Mouse (Mus musculus) lung, postnatal 14 days (tissue): ENCODE results near the gene Lsg1.

ENCODE experiments used
- DNase-seq: peaks from one replicate; pipeline ENCODE4 v3.0.0; 2021

The Lsg1 gene

DNA sequence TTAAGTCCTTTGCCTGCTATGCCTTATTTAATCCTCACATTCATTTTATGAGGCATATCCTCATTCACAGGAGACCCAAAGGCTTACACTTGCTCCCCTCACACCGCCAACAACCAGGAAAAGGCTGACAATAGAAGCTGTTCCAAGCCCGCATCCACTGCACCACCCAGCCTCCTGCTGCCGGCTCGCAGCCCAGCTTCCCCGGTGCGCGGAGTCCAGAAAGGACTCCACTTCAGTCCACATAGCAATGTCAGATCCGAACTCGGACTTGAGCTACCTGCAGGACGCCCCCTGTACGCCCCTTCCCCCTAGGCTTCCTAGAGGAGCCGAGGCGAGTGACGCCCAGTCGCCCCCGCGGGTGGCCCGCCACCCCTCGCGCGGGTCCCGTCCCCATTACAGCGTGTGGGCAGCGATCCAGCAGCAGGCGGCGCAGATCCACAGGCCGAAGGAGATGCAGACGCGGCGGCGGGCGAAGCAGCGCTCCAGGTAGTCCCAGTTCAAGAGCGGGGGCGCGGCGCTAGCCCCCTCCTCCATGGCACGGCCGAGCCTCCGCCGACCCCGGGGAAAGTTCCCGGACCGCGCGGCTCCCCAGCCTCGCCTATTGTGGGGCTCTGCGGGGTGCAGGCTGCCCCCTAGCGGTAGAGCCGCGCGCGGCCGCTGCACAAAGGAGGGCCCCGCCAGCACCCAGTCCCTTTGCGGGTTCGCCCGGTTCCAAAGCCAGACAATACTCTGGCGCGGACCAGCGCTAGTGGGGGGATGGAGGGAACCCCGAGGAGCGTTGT lies 37.2 kb downstream of the Lsg1 start:
- DNase-seq = peak; percentile 86

DNA sequence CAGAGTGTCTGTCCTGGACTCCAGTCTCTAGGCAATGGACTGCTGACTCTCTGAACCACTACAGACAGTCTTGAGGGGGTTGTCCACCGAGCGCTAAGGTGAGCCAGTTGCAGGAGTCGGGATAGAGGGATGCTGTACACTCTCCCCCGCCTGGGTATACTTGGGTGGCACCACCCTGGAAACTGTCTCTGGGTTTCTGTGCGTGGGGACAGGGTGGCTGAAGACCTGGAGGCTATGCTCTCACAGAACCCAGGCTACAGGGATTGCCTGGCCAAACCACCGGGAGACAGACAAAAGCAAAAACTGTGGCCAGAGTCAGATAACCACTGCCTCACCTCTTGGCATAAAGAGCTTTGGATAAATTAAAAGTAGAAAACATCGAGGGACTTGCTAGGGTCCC lies 37.9 kb downstream of the Lsg1 start:
- DNase-seq = no peak

DNA sequence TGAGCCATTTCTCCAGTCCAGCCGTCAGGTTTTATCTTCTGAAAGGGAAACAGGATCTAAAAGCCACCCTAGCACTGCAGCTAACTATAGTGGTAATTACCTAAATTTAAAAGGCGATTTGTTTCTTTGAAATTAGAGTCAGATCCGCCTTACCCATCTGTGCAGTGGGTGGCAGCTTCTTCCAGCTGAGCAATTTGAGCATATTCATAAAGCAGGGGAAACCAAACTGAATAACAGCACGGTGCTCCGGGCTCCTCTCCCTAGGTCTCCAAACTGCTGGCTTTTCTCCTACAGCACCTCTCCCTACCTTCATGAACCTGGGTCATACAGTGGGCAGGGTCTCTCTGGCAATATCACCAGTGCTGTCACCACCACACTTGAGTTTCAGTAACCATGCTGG lies 39.1 kb downstream of the Lsg1 start:
- no peak for DNase-seq

GRCm38 (mm10) chr16:30544693-30545092 lies 42.7 kb downstream of the Lsg1 start:
- DNase-seq = no peak

DNA sequence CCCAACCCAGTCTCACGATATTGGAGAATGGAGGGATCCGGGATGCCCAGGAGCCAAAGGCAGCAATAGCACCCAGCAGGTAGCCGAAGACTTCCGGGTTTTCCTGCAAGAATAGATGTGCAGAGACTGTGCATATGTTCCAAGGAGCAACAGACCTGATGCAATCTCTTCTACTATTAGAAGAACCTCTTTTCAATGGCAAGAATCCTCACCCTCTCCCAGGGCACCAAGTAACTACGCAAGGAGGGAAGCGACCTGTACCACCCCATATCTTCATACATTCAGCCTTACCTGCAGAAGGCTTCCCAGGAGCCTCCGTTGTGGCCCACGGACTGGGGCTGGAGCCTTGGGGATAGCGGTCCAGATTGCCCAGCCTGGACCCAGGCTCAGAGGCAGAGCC lies 44.0 kb downstream of the Lsg1 start:
- no peak for DNase-seq

DNA sequence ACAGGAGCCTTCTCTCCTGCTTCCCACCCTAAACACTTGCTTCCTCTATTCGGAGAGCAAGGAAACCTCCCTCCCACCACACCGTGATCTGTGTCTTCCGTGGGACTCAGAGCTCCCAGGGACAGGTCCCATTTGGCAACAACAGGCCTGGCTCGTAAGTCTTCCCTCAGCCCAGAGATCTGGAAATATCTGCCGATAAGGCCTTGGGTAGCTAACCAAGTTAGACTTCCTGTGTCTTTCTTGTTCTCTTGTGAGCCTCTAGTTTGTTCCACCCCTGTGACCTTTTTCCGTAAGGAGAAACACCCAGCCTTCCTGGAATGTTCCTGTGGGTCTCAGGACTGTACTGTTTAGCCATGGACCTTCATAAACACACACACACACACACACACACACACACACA lies 44.6 kb downstream of the Lsg1 start:
- no peak for DNase-seq

GRCm38 (mm10) chr16:30540107-30541001 lies 47.0 kb downstream of the Lsg1 start:
- no peak for DNase-seq

GRCm38 (mm10) chr16:30539433-30539832 lies 48.0 kb downstream of the Lsg1 start:
- peak; percentile 76 for DNase-seq

DNA sequence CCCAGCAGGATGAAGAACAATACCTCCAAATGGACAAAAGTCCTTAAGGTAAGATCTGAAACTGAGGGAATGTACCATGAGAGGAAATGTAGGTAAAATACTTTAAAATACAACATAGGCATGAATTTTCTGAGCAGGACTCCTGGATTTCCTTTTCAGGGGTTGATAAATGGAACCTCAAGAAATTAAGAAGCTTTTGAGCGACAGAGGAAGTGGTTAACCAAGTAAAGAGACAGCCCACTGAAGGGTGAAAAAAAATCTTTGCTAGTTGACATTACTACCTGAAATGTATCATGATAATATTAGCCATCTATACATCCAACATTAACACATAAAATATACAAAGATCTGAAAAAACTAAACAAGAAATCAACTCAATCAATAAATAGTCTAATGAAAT lies 52.3 kb downstream of the Lsg1 start:
- no peak for DNase-seq

DNA sequence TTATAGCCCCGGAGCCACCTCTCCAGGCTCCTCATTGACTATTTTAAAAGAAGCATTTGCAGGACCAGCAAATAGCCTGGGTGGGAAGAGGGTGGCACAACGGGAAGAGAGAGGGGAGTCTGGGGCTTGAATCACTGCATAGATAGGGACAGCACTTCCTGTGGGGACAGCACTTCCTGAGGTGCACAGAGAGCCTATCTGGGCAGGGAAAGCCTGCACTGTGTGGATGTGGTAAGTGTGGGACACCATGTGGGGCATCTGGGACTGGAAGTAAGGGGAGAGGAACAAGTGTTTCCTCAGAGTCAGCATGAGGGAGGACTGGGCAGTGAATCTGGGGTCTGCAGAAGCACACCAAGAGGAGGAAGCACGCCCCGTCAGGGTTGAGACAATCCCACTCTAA lies 53.8 kb downstream of the Lsg1 start:
- DNase-seq = no peak

DNA sequence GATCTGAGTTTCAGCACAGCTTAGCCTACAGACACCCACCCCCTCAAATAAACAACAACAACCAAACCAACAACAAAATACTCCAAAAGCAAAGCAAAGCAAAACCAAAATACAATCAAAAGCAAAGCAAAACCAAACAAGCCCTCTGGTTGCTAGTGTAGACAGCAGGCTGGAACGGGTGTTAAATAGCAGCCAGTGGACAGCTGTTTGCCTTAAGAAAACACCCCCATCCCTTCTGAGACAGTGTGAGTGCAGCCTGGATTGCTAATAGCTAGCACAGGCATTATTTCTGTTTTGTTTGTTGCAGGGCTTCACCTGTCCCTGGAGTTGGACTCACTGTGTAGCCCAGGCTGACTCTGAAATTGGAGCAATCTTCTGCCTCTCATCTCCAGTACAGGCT lies 54.5 kb downstream of the Lsg1 start:
- no peak for DNase-seq

- DNase-seq = peak; percentile 67
These were observed 55.5 kb downstream of the Lsg1 start for GRCm38 (mm10) chr16:30531761-30532406.

GRCm38 (mm10) chr16:30530815-30531214 lies 56.6 kb downstream of the Lsg1 start:
- DNase-seq = peak; percentile 45

- no peak for DNase-seq
These were observed 59.0 kb downstream of the Lsg1 start for GRCm38 (mm10) chr16:30528386-30528785.

GRCm38 (mm10) chr16:30527889-30528288 lies 59.5 kb downstream of the Lsg1 start:
- DNase-seq = no peak

DNA sequence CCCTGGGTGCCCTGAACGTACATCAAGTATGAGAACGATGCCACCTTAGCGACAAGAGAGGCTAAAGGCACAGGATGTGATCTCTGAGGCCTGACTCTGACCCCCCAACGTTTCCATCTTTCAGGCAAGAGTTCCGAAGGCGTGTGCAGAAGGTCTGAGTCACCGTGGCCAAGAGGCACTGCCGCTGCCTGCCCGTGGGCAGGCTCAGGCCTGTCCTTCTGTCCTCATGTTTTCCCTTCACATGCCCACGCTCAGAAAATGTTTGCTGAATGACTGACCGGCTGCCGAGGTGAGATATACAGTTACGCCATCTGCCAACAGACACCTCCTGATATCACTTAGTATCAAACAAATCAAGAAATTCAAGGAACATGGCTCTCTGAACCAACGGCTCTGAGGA lies 61.6 kb downstream of the Lsg1 start:
- DNase-seq = no peak

- DNase-seq = no peak
These were observed 62.9 kb downstream of the Lsg1 start for GRCm38 (mm10) chr16:30524481-30524880.

GRCm38 (mm10) chr16:30522253-30522940 lies 65.0 kb downstream of the Lsg1 start:
- DNase-seq = no peak

GRCm38 (mm10) chr16:30521147-30521546 lies 66.2 kb downstream of the Lsg1 start:
- DNase-seq = no peak

GRCm38 (mm10) chr16:30520361-30520823 lies 67.0 kb downstream of the Lsg1 start:
- peak; percentile 90 for DNase-seq

GRCm38 (mm10) chr16:30518635-30519034 lies 68.8 kb downstream of the Lsg1 start:
- DNase-seq = no peak

GRCm38 (mm10) chr16:30517666-30518283 lies 69.6 kb downstream of the Lsg1 start:
- DNase-seq = no peak
